Comparison of ENCODE assay signal across 25 mouse cellular contexts in genomic region chr4:71725889-71726288, GRCm38 (mm10). TPM values are rescaled to one million over a fixed set of nuclear protein-coding genes. Genes with fewer than 3 reads are reported as not detected.
A peak's percentile ranks its signal among the peaks of the same experiment; 100 is the strongest.
DNase-seq lines count a peak whose midpoint lies in the region; ATAC-seq and TF ChIP-seq lines count a peak whose summit lies in the region.
"Had no signal": no experiment of that assay in that cellular context is flagged by ENCODE, and none has a peak within 500 bp of the region (broad histone marks: within the 10 kb centered on the region; RNA-seq: fewer than 3 reads in every experiment).

No protein-coding gene starts in this region.

- peak; percentile 1 for DNase-seq in adrenal gland, postnatal 10 days
- no peak for DNase-seq in adrenal gland, postnatal 36 days
- DNase-seq in hindbrain, embryonic 11.5 days (ENCODE audit: low spot score), result no peak
- DNase-seq in hindbrain, embryonic 14.5 days (ENCODE audit: low spot score), result no peak
- no peak for DNase-seq in kidney, adult 18-20 months
- DNase-seq in lung, embryonic 14.5 days, result no peak
- no peak for DNase-seq in lung, adult 2 months
- DNase-seq: adrenal gland, adult 2 months; adrenal gland, postnatal 14 days; cerebellum, adult 11 months; cerebellum, adult 18-20 months; cerebellum, adult 8-10 months; cerebellum, postnatal 36 days; embryo, embryonic 11 days had no signal

- H3K4me2 ChIP-seq in hindbrain, embryonic 11.5 days (replicated peaks; ENCODE audit: low read depth, low read length), result no peak overlapping the region
- H3K4me2 ChIP-seq in hindbrain, embryonic 14.5 days (replicated peaks), result no peak overlapping the region
- no peak overlapping the region for H3K4me2 ChIP-seq in kidney, embryonic 16.5 days (replicated peaks; ENCODE audit: low read depth, low read length)
- H3K4me2 ChIP-seq in lung, embryonic 14.5 days, result no peak overlapping the region
- H3K4me2 ChIP-seq: embryonic facial prominence, embryonic 13.5 days; embryonic facial prominence, embryonic 15.5 days; forebrain, embryonic 12.5 days had no signal

- H3K4me3 ChIP-seq in hindbrain, embryonic 11.5 days (ENCODE audit: low read depth, low read length), result no peak overlapping the region
- no peak overlapping the region for H3K4me3 ChIP-seq in hindbrain, embryonic 14.5 days (replicated peaks; ENCODE audit: low read length)
- no peak overlapping the region for H3K4me3 ChIP-seq in kidney, embryonic 16.5 days (ENCODE audit: low read length)
- H3K4me3 ChIP-seq in lung, embryonic 14.5 days (ENCODE audit: low read depth, low read length), result no peak overlapping the region
- no peak overlapping the region for H3K4me3 ChIP-seq in lung, adult 2 months (replicated peaks; ENCODE audit: extremely low read depth, low read depth, low read length)
- H3K4me3 ChIP-seq: embryonic facial prominence, embryonic 13.5 days; embryonic facial prominence, embryonic 15.5 days; erythroblast, embryonic 14.5 days; forebrain, embryonic 10.5 days; forebrain, embryonic 12.5 days had no signal

- TF ChIP-seq POLR2A in lung, adult 2 months (IDR thresholded peaks at IDR 0.05; ENCODE audit: borderline replicate concordance, extremely low read depth, low read depth, low read length), result no peak

- 87% methylated on average over 2 of the region's 2 CpGs for WGBS in hindbrain, embryonic 11.5 days
- WGBS in hindbrain, embryonic 14.5 days, result 71% methylated on average over 2 of the region's 2 CpGs
- WGBS in kidney, embryonic 16.5 days, result 42% methylated on average over 2 of the region's 2 CpGs
- 54% methylated on average over 2 of the region's 2 CpGs for WGBS in lung, embryonic 14.5 days
- WGBS in lung, adult 2 months, result 60% methylated on average over 2 of the region's 2 CpGs

- H3K9ac ChIP-seq in hindbrain, embryonic 11.5 days (ENCODE audit: low read depth, low read length), result no peak overlapping the region
- H3K9ac ChIP-seq in hindbrain, embryonic 14.5 days, result no peak overlapping the region
- no peak overlapping the region for H3K9ac ChIP-seq in kidney, embryonic 16.5 days (replicated peaks; ENCODE audit: low read length)
- H3K9ac ChIP-seq in lung, embryonic 14.5 days, result no peak overlapping the region
- H3K9ac ChIP-seq: embryonic facial prominence, embryonic 13.5 days; embryonic facial prominence, embryonic 15.5 days; forebrain, embryonic 12.5 days had no signal

- no peaks in the 10 kb centered on the region for H3K27me3 ChIP-seq in hindbrain, embryonic 11.5 days (ENCODE audit: control insufficient read depth, insufficient read depth, low read length)
- H3K27me3 ChIP-seq in hindbrain, embryonic 14.5 days (ENCODE audit: control insufficient read depth, insufficient read depth, low read length), result no peaks in the 10 kb centered on the region
- no peaks in the 10 kb centered on the region for H3K27me3 ChIP-seq in kidney, embryonic 16.5 days (ENCODE audit: insufficient read depth, low read length)
- H3K27me3 ChIP-seq in lung, embryonic 14.5 days (ENCODE audit: insufficient read depth, low read length), result no peaks in the 10 kb centered on the region
- H3K27me3 ChIP-seq: embryonic facial prominence, embryonic 13.5 days; embryonic facial prominence, embryonic 15.5 days; forebrain, embryonic 12.5 days had no signal

- H3K36me3 ChIP-seq in hindbrain, embryonic 11.5 days (ENCODE audit: control insufficient read depth, insufficient read depth, low read length), result no peaks in the 10 kb centered on the region
- H3K36me3 ChIP-seq in hindbrain, embryonic 14.5 days (replicated peaks; ENCODE audit: control insufficient read depth, insufficient read depth), result no peaks in the 10 kb centered on the region
- no peaks in the 10 kb centered on the region for H3K36me3 ChIP-seq in kidney, embryonic 16.5 days (ENCODE audit: insufficient read depth, low read length)
- no peaks in the 10 kb centered on the region for H3K36me3 ChIP-seq in lung, embryonic 14.5 days (ENCODE audit: insufficient read depth)
- H3K36me3 ChIP-seq: embryonic facial prominence, embryonic 13.5 days; embryonic facial prominence, embryonic 15.5 days; forebrain, embryonic 10.5 days; forebrain, embryonic 12.5 days had no signal

- no peaks in the 10 kb centered on the region for H3K4me1 ChIP-seq in hindbrain, embryonic 11.5 days (replicated peaks; ENCODE audit: control insufficient read depth, insufficient read depth, low read length)
- H3K4me1 ChIP-seq in hindbrain, embryonic 14.5 days (replicated peaks; ENCODE audit: control insufficient read depth, insufficient read depth, low read length), result no peaks in the 10 kb centered on the region
- H3K4me1 ChIP-seq in kidney, embryonic 16.5 days (ENCODE audit: insufficient read depth, low read length), result 0 out of 2 replicates have a peak, but pooled peaks cover 3% of the 10 kb centered on the region
- H3K4me1 ChIP-seq in lung, embryonic 14.5 days (ENCODE audit: insufficient read depth), result no peaks in the 10 kb centered on the region
- no peaks in the 10 kb centered on the region for H3K4me1 ChIP-seq in lung, adult 2 months (ENCODE audit: control insufficient read depth, insufficient read depth, low read length)
- H3K4me1 ChIP-seq: embryonic facial prominence, embryonic 13.5 days; embryonic facial prominence, embryonic 15.5 days; forebrain, embryonic 10.5 days; forebrain, embryonic 12.5 days had no signal

- no peak for TF ChIP-seq CTCF in lung, embryonic 14.5 days (IDR thresholded peaks at IDR 0.05; ENCODE audit: low read depth)
- TF ChIP-seq CTCF in lung, adult 2 months (IDR thresholded peaks at IDR 0.05; ENCODE audit: insufficient read depth, low read length), result no peak

- no peaks in the 10 kb centered on the region for H3K9me3 ChIP-seq in hindbrain, embryonic 11.5 days (ENCODE audit: control insufficient read depth, low read length)
- no peaks in the 10 kb centered on the region for H3K9me3 ChIP-seq in hindbrain, embryonic 14.5 days (ENCODE audit: control insufficient read depth, low read length)
- H3K9me3 ChIP-seq in kidney, embryonic 16.5 days (ENCODE audit: low read length), result no peaks in the 10 kb centered on the region
- no peaks in the 10 kb centered on the region for H3K9me3 ChIP-seq in lung, embryonic 14.5 days (ENCODE audit: low read depth, low read length)
- H3K9me3 ChIP-seq: embryonic facial prominence, embryonic 13.5 days; embryonic facial prominence, embryonic 15.5 days; forebrain, embryonic 10.5 days; forebrain, embryonic 12.5 days had no signal

- ATAC-seq in hindbrain, embryonic 11.5 days (ENCODE audit: low FRiP score), result peak; percentile 22; the same call in 1 of the 2 replicates
- no peak for ATAC-seq in hindbrain, embryonic 14.5 days (ENCODE audit: low FRiP score)
- peak; percentile 61; the same call in 1 of the 2 replicates for ATAC-seq in kidney, embryonic 16.5 days (ENCODE audit: low FRiP score, low TSS enrichment)
- ATAC-seq in lung, embryonic 14.5 days (ENCODE audit: insufficient read depth), result peak; percentile 54; the same call in 1 of the 2 replicates
- ATAC-seq: forebrain, embryonic 16.5 days had no signal

- H3K27ac ChIP-seq in hindbrain, embryonic 11.5 days (ENCODE audit: low read depth, low read length), result no peak overlapping the region
- no peak overlapping the region for H3K27ac ChIP-seq in hindbrain, embryonic 14.5 days
- H3K27ac ChIP-seq in kidney, embryonic 16.5 days (ENCODE audit: low read length), result no peak overlapping the region
- no peak overlapping the region for H3K27ac ChIP-seq in lung, embryonic 14.5 days (ENCODE audit: low read depth)
- H3K27ac ChIP-seq: embryonic facial prominence, embryonic 13.5 days; embryonic facial prominence, embryonic 15.5 days; forebrain, embryonic 10.5 days; forebrain, embryonic 12.5 days had no signal

RNA-seq across cellular contexts. Expression of gene Gm11232, which starts 31.9 kb away (rescaled TPM):
- total RNA-seq in adrenal gland, postnatal 10 days (2021), result not detected
- total RNA-seq in adrenal gland, postnatal 36 days (2021), result not detected
- polyA plus RNA-seq in hindbrain, embryonic 11.5 days (2014; fragmentation: Nextera tagmentation; extraction: Ambion mirVana), result not detected in 2 replicates
- not detected in 2 replicates for polyA plus RNA-seq in hindbrain, embryonic 14.5 days (2014; fragmentation: Nextera tagmentation; extraction: Ambion mirVana)
- polyA plus RNA-seq in kidney, embryonic 16.5 days (2015; fragmentation: Nextera tagmentation; extraction: Ambion mirVana), result 1.8 and 2.7 TPM in 2 replicates
- 0.11 TPM in 1 of 2 replicates, not detected in the other for polyA plus RNA-seq in lung, embryonic 14.5 days (2014; fragmentation: Nextera tagmentation; extraction: Ambion mirVana)
- not detected in 2 replicates for polyA plus RNA-seq in lung, adult 2 months (2012; rRNA removed)
- total RNA-seq: adrenal gland, adult 2 months; adrenal gland, postnatal 14 days; common myeloid progenitor, adult 5-6 weeks; MEL had no signal
- polyA plus RNA-seq: adrenal gland, adult 2 months; C2C12; embryonic facial prominence, embryonic 13.5 days; embryonic facial prominence, embryonic 15.5 days; erythroblast, embryonic 14.5 days; forebrain, embryonic 10.5 days; forebrain, embryonic 12.5 days; forebrain, embryonic 14.5 days; forebrain, embryonic 16.5 days had no signal
